Mouse (Mus musculus) fibroblast of lung, adult 2 months (primary cell): ENCODE data around the gene Gm42669.
A peak's percentile ranks its signal among the peaks of the same experiment; 100 is the strongest.

ENCODE experiments used
- DNase-seq: peaks from one replicate; pipeline ENCODE4 v3.0.0-alpha.2; 2011; ENCODE audit warnings: low read depth

The Gm42669 gene

DNA sequence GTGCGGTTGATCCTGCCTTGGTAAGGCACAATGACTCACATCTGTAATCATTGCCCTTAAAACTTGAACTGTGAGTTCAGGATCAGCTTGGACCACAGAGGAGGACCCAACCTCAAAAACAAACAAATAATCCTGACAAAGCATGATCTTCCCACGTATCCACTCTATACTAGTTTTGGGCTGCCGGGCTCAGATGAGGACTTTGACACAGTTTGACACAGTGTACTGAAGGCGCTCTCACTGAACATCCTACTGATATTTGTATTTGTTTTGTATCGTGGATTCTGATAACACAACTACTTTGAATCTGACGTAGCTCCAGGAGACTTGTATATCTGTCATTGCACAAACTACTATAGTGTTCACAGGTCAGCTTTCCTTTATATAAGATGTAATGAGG, 14.0 kb downstream of the Gm42669 start:
- DNase-seq, result no peak

DNA sequence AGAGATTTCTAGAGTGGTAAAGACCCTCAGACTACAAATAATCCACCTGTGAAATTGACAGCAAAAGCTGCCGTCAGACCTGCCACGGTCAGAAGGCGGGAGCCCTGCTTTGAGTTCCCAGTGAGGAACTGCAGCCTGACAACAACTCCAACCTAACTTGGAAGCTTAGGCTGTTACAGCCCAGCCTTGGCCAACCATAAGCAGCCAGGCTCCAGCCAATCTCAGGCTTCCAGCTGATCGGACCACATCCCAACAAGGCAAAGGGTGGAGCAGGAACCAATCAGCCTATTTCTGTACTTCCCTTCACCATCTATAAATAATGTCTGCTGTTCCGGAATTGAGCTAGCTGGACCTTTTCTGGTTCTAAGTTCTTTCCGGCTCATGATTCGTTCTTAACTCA, 14.5 kb downstream of the Gm42669 start:
- no peak for DNase-seq

DNA sequence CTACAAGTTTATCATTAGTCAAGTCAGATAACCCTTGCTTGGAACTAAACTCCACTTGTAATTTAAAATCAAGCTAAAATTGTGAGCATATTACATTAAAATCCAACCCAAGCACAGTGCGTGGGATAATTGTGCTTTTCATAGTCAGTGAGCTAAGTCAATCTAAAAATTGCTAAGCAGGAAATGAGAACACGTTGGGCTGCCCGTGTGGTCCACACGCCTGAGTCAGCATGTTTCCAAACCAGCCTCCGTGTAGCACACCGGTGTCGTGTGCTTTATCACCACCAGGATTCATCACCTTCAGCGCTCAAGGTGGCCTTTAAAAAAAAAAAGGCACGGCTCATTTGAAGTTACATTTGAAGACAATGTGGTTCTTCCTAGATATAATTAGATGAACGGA, 16.9 kb downstream of the Gm42669 start:
- DNase-seq, result no peak

DNA sequence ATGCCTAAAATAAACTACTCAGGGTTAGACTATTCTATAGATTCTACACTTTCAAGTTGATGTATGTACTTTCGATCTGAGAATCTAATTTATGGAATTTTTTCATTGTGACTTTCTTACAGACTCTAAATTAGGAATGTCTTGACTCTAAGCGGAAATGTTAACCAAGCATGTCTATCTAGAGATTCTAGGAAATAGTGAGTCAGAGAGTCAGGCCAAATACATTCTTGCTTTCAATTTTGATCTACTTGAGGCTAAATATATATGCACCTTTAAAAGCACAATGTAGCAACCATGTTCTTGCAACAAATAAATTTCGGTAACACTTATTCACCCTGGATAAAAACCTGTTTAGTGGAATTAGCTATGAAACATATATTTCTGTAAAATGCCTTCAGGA, 21.4 kb downstream of the Gm42669 start:
- DNase-seq, result no peak

DNA sequence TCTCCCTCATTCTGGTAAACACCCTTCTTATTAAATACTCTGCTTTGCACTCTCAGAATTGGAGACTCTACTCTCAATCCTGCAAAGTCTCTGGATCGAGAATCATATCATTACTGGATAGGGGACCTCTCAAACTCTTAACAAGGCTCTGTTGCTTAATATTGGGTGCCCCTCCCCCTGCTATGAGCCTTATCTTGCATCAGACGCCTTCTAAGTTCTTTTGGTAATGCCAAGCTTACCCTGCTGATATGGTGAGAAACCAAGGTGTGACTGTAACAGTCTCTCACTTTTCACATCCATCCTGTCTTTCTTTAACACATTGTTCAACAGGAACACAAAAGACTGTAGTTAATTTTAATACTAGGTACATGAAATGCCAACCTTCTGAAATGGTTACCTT, 26.2 kb downstream of the Gm42669 start:
- no peak for DNase-seq

DNA sequence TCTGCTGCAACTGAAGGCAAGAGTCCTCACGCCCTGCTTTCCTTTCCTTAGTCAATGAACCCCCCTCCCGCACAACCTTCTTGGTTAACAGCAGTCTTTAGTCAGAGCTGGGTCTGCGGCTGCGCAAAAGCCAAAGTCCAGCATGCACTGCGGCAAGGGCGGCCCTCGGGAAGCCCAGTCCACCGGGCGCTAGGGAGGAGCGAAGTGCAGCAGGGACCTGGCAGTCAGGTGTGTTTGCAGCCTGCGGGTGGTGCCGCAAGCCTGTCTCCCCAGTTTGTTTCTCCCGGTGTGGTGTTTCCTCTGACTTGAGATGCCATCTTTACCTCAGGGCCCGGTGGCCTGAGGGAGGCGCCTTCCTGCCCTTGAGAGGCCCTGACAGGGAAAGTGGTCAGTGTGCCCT, 27.2 kb downstream of the Gm42669 start, which contains the start of gene 1700028K03Rik:
TSS of gene 1700028K03Rik (plus strand) at position 129 of the 400 bp plus-strand sequence.
- DNase-seq, result no peak

DNA sequence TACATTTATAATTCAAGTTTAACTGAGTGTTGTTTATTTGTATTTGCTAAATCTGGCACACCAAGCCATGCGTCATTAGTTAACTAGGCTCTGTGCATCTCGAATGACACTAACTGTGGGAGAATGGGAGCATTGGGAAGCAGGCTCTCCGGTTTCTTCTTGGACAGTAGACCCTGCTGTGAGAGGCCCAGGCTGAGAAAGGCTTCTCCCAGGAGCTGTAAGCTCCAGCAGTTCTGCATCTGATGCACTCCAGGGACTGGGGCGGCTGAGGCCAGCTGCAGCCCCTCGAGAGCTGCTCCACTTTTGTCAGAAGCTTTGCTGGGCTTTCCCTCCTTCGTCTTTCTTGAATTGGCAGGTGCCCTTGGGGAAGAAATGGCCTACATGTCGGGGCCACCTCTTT, 34.3 kb downstream of the Gm42669 start:
- no peak for DNase-seq

DNA sequence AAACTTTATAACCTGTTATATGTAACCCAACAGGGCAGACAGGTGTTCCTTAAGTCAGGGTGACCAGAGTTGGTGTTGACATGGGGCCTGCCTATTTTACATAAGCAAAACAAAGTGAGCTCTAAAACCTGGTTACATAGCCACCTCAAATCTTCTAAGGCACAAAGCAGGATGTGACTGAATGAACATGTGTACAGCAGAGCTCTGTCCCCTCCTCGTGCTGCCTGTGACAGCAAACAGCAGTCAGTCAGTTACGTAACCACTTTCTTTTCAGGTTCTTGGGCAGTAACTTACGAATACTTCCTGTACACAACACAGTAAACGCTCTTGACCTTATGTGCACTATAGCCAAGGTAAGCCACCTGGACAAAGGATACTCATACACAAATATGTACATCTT, 38.5 kb downstream of the Gm42669 start:
- no peak for DNase-seq

DNA sequence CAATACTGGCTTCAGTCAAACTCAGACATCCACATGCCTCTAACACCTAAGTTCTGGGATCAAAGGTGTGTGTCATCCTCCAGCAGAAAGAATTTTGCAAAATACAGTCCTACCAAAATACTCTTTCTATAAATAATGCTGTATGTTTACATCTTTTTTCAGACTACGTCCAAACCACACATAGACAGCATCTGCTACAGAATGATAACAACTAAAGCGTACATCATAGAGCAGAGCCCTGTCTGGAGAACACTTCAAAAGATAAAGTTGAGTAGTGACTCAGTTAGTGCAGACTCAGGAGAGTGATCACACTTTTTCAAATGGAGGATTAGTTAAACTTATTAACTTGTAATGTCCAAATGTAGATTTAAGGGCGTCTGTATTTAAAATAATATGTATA, 40.5 kb downstream of the Gm42669 start:
- no peak for DNase-seq

DNA sequence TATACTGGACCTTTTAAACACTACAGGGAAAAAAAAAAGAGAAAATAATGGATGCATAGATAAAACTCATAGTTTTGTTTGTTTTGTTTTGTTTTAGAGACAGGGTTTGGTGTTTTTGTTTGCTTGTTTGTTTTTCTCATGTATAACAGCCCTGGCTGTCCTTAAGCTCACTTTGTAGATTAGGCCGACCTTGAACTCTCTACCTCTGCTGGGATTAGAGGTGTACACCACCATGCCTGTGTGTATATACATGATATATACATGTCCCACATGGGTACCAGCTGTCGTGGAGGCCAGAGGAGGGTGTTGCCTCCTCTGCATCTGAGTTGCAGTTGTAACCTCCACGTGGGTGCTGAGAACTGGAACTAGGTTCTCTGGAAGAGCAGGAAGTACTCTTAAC, 41.0 kb downstream of the Gm42669 start:
- DNase-seq, result no peak

DNA sequence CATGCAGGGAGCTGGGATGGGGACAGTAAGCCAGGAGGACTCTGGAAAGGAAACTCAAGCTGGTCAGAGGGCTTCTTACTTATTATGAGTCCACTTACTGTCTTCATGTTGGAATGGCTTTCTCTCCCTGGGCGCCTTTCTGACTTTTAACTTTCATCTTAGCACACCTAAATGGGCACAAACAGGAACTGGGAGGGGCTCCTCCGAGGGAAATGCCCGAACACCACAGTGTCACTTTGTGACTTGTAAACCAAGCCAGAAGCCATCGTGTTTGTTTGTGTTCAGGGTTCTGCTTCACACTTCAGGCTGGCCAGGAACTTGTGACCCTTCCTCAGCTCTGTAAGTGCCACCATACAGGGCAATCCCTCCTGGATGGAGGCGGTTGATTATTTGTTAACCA, 46.9 kb downstream of the Gm42669 start:
- DNase-seq, result no peak

DNA sequence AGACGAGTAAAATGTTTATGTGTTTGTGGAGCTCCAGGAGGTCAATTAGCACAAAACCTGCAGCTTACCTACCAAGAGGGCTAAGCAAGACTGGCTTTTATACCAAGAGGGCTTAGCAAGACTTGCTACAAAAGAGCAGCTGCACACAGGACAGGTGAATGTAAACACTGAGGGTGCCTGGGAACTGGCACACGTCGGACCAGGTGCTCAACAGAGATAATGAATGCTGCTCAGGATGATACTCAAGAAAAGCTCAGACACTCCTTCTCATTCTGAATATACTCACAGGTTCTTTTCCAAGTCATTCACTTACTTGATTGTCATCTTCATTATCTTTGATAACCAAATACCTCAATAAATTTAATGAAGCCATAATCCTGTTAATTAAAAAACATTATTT, 49.5 kb downstream of the Gm42669 start:
- no peak for DNase-seq

DNA sequence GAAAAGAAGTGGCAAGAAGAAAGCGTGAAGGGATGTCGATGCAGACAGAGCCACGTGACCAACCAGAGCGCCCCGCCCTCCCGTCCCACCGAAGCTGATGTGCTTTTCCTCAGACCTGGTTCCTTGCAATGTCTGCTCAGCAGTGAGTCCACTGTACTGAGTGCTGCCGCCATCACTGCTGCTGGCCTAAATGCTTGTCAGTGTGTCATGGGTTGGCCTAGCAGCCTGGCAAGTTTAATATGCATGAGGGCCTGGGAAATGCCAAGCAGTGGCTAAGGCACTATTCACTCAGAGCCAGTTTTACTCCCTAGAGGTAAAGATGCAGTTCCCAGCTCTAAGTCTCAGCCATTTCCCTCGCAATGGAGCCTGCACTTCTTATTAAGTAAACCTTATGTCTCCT, 61.7 kb downstream of the Gm42669 start:
- DNase-seq, result no peak

DNA sequence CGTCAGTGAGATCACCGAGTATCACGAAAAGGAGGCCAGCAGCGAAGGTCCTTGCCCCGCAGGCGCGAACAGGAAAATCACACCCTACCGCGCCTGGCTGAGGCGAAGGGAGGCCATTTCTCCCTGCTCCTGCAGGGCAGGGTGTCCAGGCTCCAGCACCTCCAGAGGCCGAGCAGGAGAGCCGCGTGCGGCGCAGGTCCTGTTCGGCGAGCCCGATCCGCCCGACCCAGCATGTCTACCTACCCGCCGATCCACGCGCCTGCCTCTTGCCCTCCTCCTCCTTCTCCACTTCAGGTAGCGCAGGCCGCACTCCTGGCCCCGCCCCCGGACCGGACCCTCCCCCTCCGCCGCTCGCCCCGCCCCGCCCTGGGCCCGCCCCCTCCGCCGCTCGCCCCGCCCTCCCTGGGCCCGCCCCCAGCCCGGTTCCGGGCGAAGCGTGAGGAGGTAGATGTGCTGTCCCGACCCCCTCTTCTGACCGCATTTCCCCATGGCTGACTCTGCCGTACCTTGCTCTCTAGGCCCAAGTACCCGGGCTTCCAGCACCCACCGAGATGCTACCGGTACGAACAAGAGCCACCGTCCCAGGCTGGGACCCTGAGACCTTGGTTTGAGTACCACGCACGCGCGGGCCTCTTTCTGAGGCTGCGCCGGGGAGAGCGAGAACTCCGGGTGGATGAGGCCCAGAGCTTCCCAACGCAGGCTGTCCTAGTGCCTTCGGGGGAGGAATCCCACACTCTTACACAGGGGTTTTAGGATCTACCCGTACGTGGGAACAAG, 90.1 kb downstream of the Gm42669 start, which contains the start of the genes Rpap2 and Glmn:
TSS of gene Rpap2 (plus strand) at position 73 of the 777 bp plus-strand sequence.
TSS of gene Glmn (minus strand) at position 588 of the 777 bp plus-strand sequence.
- DNase-seq, result peak; percentile 48

DNA sequence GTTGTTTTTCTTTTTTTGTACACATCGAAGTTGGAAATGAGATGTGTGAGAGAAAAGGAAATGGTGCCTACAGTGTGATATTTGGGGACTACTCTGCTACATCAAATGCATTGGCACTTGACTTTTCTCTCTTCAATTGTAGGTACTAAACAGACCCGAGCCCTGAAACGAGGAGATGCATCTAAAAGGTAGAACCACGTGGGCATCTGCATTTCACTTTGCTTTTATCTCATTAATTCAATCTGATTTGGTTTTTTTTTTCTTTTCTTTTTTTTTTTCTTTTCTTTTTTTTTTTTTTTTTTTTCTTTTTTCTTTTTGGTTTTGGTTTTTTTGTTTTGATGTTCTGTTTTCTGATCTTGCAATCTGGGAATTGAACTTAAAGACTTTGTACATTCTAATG, 91.0 kb downstream of the Gm42669 start:
- DNase-seq, result no peak

DNA sequence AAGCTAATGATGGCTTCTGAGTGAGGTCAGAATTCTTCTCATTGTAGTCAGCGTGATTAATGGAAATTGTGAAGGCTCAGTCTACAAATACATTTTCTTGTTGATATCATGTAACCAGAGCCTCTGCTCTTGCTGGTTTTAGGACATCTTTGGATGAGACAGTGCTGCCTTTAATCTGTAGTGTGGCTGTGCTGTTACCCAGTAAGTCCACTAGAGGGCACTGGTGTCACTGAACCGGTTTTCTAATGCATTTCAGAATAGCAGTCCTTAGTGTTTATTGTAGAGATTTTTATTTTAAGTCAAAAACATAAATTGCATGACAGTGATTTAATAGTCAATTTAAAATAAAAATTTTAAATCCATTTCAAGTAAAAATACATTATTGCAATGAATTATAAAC, 103.8 kb downstream of the Gm42669 start:
- peak; percentile 26 for DNase-seq

DNA sequence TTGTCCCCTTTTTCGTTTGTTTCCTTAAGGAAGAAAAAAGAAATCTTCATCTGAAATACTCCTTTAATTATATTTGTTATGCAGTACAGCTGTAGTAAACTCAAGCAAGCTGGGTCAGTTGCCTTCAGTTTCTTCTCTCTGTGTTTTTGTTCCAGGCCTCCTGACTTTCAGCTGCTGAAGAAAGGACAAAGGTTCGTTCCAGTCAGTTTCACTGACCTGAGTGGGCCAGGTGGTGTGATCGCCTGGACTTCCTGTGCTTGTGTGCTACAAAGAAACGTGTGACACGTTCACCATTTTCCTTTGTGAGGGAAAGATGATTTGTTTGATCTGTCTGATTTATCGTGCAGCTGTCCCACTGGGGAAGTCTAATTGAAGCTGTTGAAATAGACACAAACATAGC, 110.6 kb downstream of the Gm42669 start:
- no peak for DNase-seq

DNA sequence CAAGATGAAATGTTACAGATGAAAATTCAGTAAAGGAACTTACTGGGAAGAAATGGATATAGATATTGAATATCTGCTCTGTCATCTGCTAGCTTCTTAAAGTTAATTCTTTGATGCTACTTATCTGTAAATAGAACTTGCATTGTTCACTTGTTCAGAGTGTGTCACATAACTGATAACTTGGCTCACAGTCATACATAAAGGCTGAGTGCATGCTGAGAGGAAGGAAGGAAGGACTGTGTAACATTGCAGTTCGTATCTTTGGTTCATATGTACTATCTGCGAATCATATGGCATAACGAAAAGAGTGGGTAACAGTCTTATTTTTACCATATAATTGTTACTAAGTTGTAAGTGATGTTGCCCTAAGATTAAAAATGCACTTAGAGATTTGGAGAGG, 113.9 kb downstream of the Gm42669 start:
- DNase-seq, result no peak
